Mouse (Mus musculus): ENCODE measurements around the gene Cpsf4l. TPM values are rescaled to one million over a fixed set of nuclear protein-coding genes. Genes with fewer than 3 reads are reported as not detected.
"Not testable (repeated sequence)": the region's sequence is repeated elsewhere in the genome, so short reads cannot be mapped to it uniquely, and the experiment has no call there.

Gene Cpsf4l
- polyA plus RNA-seq, 1 experiment from 2014 or later, result 0.24 TPM

- no peak overlapping the region for H3K4me3 ChIP-seq
- no peak for ATAC-seq (ENCODE audit: extremely low read depth, insufficient number of reproducible peaks, low FRiP score, low TSS enrichment)
- peaks cover 93% of the 10 kb centered on the region for H3K36me3 ChIP-seq
- H3K27ac ChIP-seq (replicated peaks), result no peak overlapping the region
- 95% methylated on average over 11 of the region's 11 CpGs for WGBS
- H3K27me3 ChIP-seq (replicated peaks), result no peaks in the 10 kb centered on the region
- no peaks in the 10 kb centered on the region for H3K9me3 ChIP-seq
- no peak overlapping the region for H3K4me2 ChIP-seq
- peaks cover 5% of the 10 kb centered on the region; the same call in 1 of the 2 replicates for H3K4me1 ChIP-seq
- H3K9ac ChIP-seq, result no peak overlapping the region
These were observed 48.9 kb downstream of the Cpsf4l start for GRCm38 (mm10) chr11:113660940-113661339.

- not testable (repeated sequence) for ATAC-seq (ENCODE audit: extremely low read depth, insufficient number of reproducible peaks, low FRiP score, low TSS enrichment)
These were observed 49.6 kb downstream of the Cpsf4l start for GRCm38 (mm10) chr11:113660213-113660612.

GRCm38 (mm10) chr11:113658763-113659162 is 51.1 kb downstream of the Cpsf4l start:
- no peak overlapping the region for H3K4me3 ChIP-seq
- WGBS, result 85% methylated on average over 4 of the region's 4 CpGs
- no peak overlapping the region for H3K27ac ChIP-seq (replicated peaks)

More at GRCm38 (mm10) chr11:113660213-113660612, 49.6 kb downstream of the Cpsf4l start:
- not testable (repeated sequence) for H3K9me3 ChIP-seq; H3K4me3 ChIP-seq; H3K4me1 ChIP-seq; H3K27me3 ChIP-seq (replicated peaks); H3K9ac ChIP-seq; H3K27ac ChIP-seq (replicated peaks); H3K4me2 ChIP-seq
- WGBS, result 88% methylated on average over 3 of the region's 3 CpGs
- H3K36me3 ChIP-seq, result peaks cover 98% of the 10 kb centered on the region

GRCm38 (mm10) chr11:113658319-113658718 is 51.5 kb downstream of the Cpsf4l start:
- ATAC-seq (ENCODE audit: extremely low read depth, insufficient number of reproducible peaks, low FRiP score, low TSS enrichment), result no peak
- peaks cover 100% of the 10 kb centered on the region for H3K36me3 ChIP-seq
- no peak overlapping the region for H3K27ac ChIP-seq (replicated peaks)
- no peaks in the 10 kb centered on the region for H3K9me3 ChIP-seq
- no peaks in the 10 kb centered on the region for H3K4me1 ChIP-seq
- no peak overlapping the region for H3K4me3 ChIP-seq
- H3K27me3 ChIP-seq (replicated peaks), result no peaks in the 10 kb centered on the region
- H3K4me2 ChIP-seq, result no peak overlapping the region
- no peak overlapping the region for H3K9ac ChIP-seq
- WGBS, result 89% methylated on average over 8 of the region's 8 CpGs

More at GRCm38 (mm10) chr11:113658763-113659162, 51.1 kb downstream of the Cpsf4l start:
- no peaks in the 10 kb centered on the region for H3K9me3 ChIP-seq
- ATAC-seq (ENCODE audit: extremely low read depth, insufficient number of reproducible peaks, low FRiP score, low TSS enrichment), result no peak
- peaks cover 100% of the 10 kb centered on the region for H3K36me3 ChIP-seq
- no peaks in the 10 kb centered on the region for H3K4me1 ChIP-seq
- H3K4me2 ChIP-seq, result no peak overlapping the region
- H3K27me3 ChIP-seq (replicated peaks), result no peaks in the 10 kb centered on the region
- no peak overlapping the region for H3K9ac ChIP-seq

GRCm38 (mm10) chr11:113657221-113657620 is 52.6 kb downstream of the Cpsf4l start:
- H3K36me3 ChIP-seq, result peaks cover 100% of the 10 kb centered on the region
- ATAC-seq (ENCODE audit: extremely low read depth, insufficient number of reproducible peaks, low FRiP score, low TSS enrichment), result no peak
- H3K4me3 ChIP-seq, result no peak overlapping the region
- no peak overlapping the region for H3K4me2 ChIP-seq
- H3K27me3 ChIP-seq (replicated peaks), result no peaks in the 10 kb centered on the region
- no peak overlapping the region for H3K27ac ChIP-seq (replicated peaks)
- H3K9me3 ChIP-seq, result no peaks in the 10 kb centered on the region
- WGBS, result 67% methylated on average over 4 of the region's 4 CpGs
- H3K4me1 ChIP-seq, result no peaks in the 10 kb centered on the region
- H3K9ac ChIP-seq, result no peak overlapping the region

- no peaks in the 10 kb centered on the region for H3K27me3 ChIP-seq (replicated peaks)
- no peak overlapping the region for H3K9ac ChIP-seq
- no peak overlapping the region for H3K4me3 ChIP-seq
- H3K27ac ChIP-seq (replicated peaks), result no peak overlapping the region
- H3K9me3 ChIP-seq, result no peaks in the 10 kb centered on the region
- no peaks in the 10 kb centered on the region for H3K4me1 ChIP-seq
- ATAC-seq (ENCODE audit: extremely low read depth, insufficient number of reproducible peaks, low FRiP score, low TSS enrichment), result no peak
- no peak overlapping the region for H3K4me2 ChIP-seq
- H3K36me3 ChIP-seq, result peaks cover 100% of the 10 kb centered on the region
- WGBS, result 87% methylated on average over 8 of the region's 8 CpGs
These were observed 53.3 kb downstream of the Cpsf4l start for GRCm38 (mm10) chr11:113656511-113656932.

GRCm38 (mm10) chr11:113654561-113655270 is 55.1 kb downstream of the Cpsf4l start:
- no peaks in the 10 kb centered on the region for H3K27me3 ChIP-seq (replicated peaks)
- peaks cover 12% of the 10 kb centered on the region for H3K4me1 ChIP-seq
- H3K36me3 ChIP-seq, result peaks cover 83% of the 10 kb centered on the region
- no peak overlapping the region for H3K4me3 ChIP-seq
- no peaks in the 10 kb centered on the region for H3K9me3 ChIP-seq
- ATAC-seq (ENCODE audit: extremely low read depth, insufficient number of reproducible peaks, low FRiP score, low TSS enrichment), result no peak
- H3K9ac ChIP-seq, result no peak overlapping the region
- H3K27ac ChIP-seq (replicated peaks), result no peak overlapping the region
- H3K4me2 ChIP-seq, result no peak overlapping the region
- 80% methylated on average over 18 of the region's 18 CpGs for WGBS

GRCm38 (mm10) chr11:113654105-113654504 is 55.7 kb downstream of the Cpsf4l start:
- no peak overlapping the region for H3K4me2 ChIP-seq
- 92% methylated on average over 15 of the region's 15 CpGs for WGBS
- H3K9me3 ChIP-seq, result no peaks in the 10 kb centered on the region
- H3K4me3 ChIP-seq, result no peak overlapping the region
- H3K9ac ChIP-seq, result no peak overlapping the region
- no peak overlapping the region for H3K27ac ChIP-seq (replicated peaks)
- no peak for ATAC-seq (ENCODE audit: extremely low read depth, insufficient number of reproducible peaks, low FRiP score, low TSS enrichment)
- peaks cover 77% of the 10 kb centered on the region for H3K36me3 ChIP-seq
- peaks cover 12% of the 10 kb centered on the region for H3K4me1 ChIP-seq
- no peaks in the 10 kb centered on the region for H3K27me3 ChIP-seq (replicated peaks)

GRCm38 (mm10) chr11:113652516-113652915 is 57.3 kb downstream of the Cpsf4l start:
- H3K4me2 ChIP-seq, result no peak overlapping the region
- H3K4me1 ChIP-seq, result peaks cover 25% of the 10 kb centered on the region
- 94% methylated on average over 6 of the region's 6 CpGs for WGBS
- no peak overlapping the region for H3K27ac ChIP-seq (replicated peaks)
- no peaks in the 10 kb centered on the region for H3K27me3 ChIP-seq (replicated peaks)
- no peaks in the 10 kb centered on the region for H3K9me3 ChIP-seq
- no peak overlapping the region for H3K9ac ChIP-seq
- H3K36me3 ChIP-seq, result peaks cover 61% of the 10 kb centered on the region
- ATAC-seq (ENCODE audit: extremely low read depth, insufficient number of reproducible peaks, low FRiP score, low TSS enrichment), result no peak
- no peak overlapping the region for H3K4me3 ChIP-seq

- Histone ChIP-seq H3K4me1 (peaks cover 25% of the 10 kb centered on the region), H3K9ac (no peak overlapping the region), H3K36me3 (peaks cover 55% of the 10 kb centered on the region), H3K27me3 (replicated peaks) (no peaks in the 10 kb centered on the region), H3K27ac (replicated peaks) (no peak overlapping the region), H3K4me2 (no peak overlapping the region), H3K9me3 (no peaks in the 10 kb centered on the region), H3K4me3 (no peak overlapping the region)
- ATAC-seq (ENCODE audit: extremely low read depth, insufficient number of reproducible peaks, low FRiP score, low TSS enrichment), result no peak
- 52% methylated on average over 8 of the region's 8 CpGs for WGBS
These were observed 57.9 kb downstream of the Cpsf4l start for GRCm38 (mm10) chr11:113651907-113652273.

GRCm38 (mm10) chr11:113651206-113651906 is 58.5 kb downstream of the Cpsf4l start:
- H3K4me2 ChIP-seq, result peak overlapping the region; percentile 85
- no peak for ATAC-seq (ENCODE audit: extremely low read depth, insufficient number of reproducible peaks, low FRiP score, low TSS enrichment)
- 70% methylated on average over 22 of the region's 22 CpGs for WGBS

More at GRCm38 (mm10) chr11:113651206-113651906, 58.5 kb downstream of the Cpsf4l start:
- H3K27ac ChIP-seq (replicated peaks), result no peak overlapping the region
- peaks cover 50% of the 10 kb centered on the region for H3K36me3 ChIP-seq
- H3K4me3 ChIP-seq, result peak overlapping the region; percentile 91; the same call in 1 of the 2 replicates
- H3K27me3 ChIP-seq (replicated peaks), result no peaks in the 10 kb centered on the region
- H3K9ac ChIP-seq, result no peak overlapping the region
- H3K4me1 ChIP-seq, result peaks cover 25% of the 10 kb centered on the region
- H3K9me3 ChIP-seq, result no peaks in the 10 kb centered on the region

Measured in heart, embryonic 13.5 days (tissue).